Mouse (Mus musculus) liver, embryonic 13.5 days (tissue): ENCODE results near the gene Ccdc81. TPM values are rescaled to one million over a fixed set of nuclear protein-coding genes. Genes with fewer than 3 reads are reported as not detected.

ENCODE experiments used
- ATAC-seq: fragments of 200-750 bp; cut with Nextera tagmentation; 2 replicates; pipeline ENCODE4 v1.8.0; 2017; ENCODE audit warnings: low read depth, mild to moderate bottlenecking, moderate number of reproducible peaks, moderate library complexity
- DNase-seq: peaks from one replicate; pipeline ENCODE4 v3.0.0; 2022
- H3K27ac ChIP-seq: fragments of 300-500 bp; sonication (generic); 2 replicates; pipeline ENCODE4 v1.5.1; 2015; ENCODE audit warnings: moderate library complexity, mild to moderate bottlenecking, inconsistent platforms
- H3K27me3 ChIP-seq: fragments of 300-500 bp; sonication (generic); 2 replicates; pipeline ENCODE4 v1.6.1; 2015; ENCODE audit warnings: mild to moderate bottlenecking, inconsistent platforms
- H3K36me3 ChIP-seq: fragments of 300-500 bp; sonication (generic); 2 replicates; pipeline ENCODE4 v1.6.1; 2015; ENCODE audit warnings: mild to moderate bottlenecking, inconsistent platforms
- H3K4me1 ChIP-seq: fragments of 300-500 bp; sonication (generic); replicated peaks from 2 replicates; pipeline ENCODE4 v1.6.1; 2015; ENCODE audit warnings: inconsistent platforms
- H3K4me2 ChIP-seq: fragments of 300-500 bp; sonication (generic); 2 replicates; pipeline ENCODE4 v1.6.1; 2015; ENCODE audit warnings: inconsistent platforms, mild to moderate bottlenecking, moderate library complexity
- H3K4me3 ChIP-seq: fragments of 300-500 bp; sonication (generic); replicated peaks from 2 replicates; pipeline ENCODE4 v1.5.1; 2015; ENCODE audit warnings: mild to moderate bottlenecking, inconsistent platforms
- H3K9ac ChIP-seq: fragments of 300-500 bp; sonication (generic); 2 replicates; pipeline ENCODE4 v1.6.1; 2015; ENCODE audit warnings: mild to moderate bottlenecking, inconsistent platforms
- H3K9me3 ChIP-seq: fragments of 300-500 bp; sonication (generic); replicated peaks from 2 replicates; pipeline ENCODE4 v1.6.1; 2016; ENCODE audit warnings: inconsistent platforms
- WGBS: fragments of 180-500 bp; shearing (Covaris S2); methylation state at CpG from one replicate; pipeline ENCODE4 v1.1.7; 2015; ENCODE audit not compliant: insufficient replicate concordance; 5-methylcytosine and 5-hydroxymethylcytosine counted together
- polyA plus RNA-seq: library from polyadenylated mRNA; unstranded; fragments of >200 nt; fragmentation: Nextera tagmentation; extraction: Ambion mirVana; gene quantifications from 2 replicates; pipeline ENCODE4 v1.2.1, GENCODE M21; 2015

Gene Ccdc81
- polyA plus RNA-seq, result not detected in 2 replicates

- H3K9me3 ChIP-seq, result no peaks in the 10 kb centered on the region
- no peak for ATAC-seq
- H3K4me3 ChIP-seq, result no peak within 1 kb of the TSS
- H3K36me3 ChIP-seq, result no peaks in the 10 kb centered on the region
- H3K27me3 ChIP-seq, result no peaks in the 10 kb centered on the region
- no peak within 1 kb of the TSS for H3K27ac ChIP-seq
- WGBS, result 52% methylated on average over 22 of the region's 22 CpGs
- no peak for DNase-seq
- no peak within 1 kb of the TSS for H3K4me2 ChIP-seq
- no peak within 1 kb of the TSS for H3K9ac ChIP-seq
- peaks cover 9% of the 10 kb centered on the region; the same call in 1 of the 2 replicates for H3K4me1 ChIP-seq
Observed at GRCm38 (mm10) chr7:89903442-89904343, at the start of gene Ccdc81. TSS of gene Ccdc81 (minus strand) at chr7:89903629.

- Histone ChIP-seq H3K4me1 (0 out of 2 replicates have a peak, but pooled peaks cover 3% of the 10 kb centered on the region), H3K4me2 (no peak overlapping the region), H3K27ac (no peak overlapping the region), H3K36me3 (peaks cover 10% of the 10 kb centered on the region; the same call in 1 of the 2 replicates), H3K4me3 (no peak overlapping the region), H3K9ac (no peak overlapping the region), H3K27me3 (no peaks in the 10 kb centered on the region), H3K9me3 (no peaks in the 10 kb centered on the region)
- whole genome bisulfite sequencing, result 42% methylated on average over 4 of the region's 4 CpGs
- DNase-seq, result no peak
- no peak for ATAC-seq
Observed at GRCm38 (mm10) chr7:89949403-89949802, 46.0 kb upstream of the Ccdc81 start.

GRCm38 (mm10) chr7:89948026-89948425, 44.6 kb upstream of the Ccdc81 start:
- no peak overlapping the region for H3K4me3 ChIP-seq
- H3K36me3 ChIP-seq, result no peaks in the 10 kb centered on the region
- H3K9ac ChIP-seq, result no peak overlapping the region
- no peaks in the 10 kb centered on the region for H3K9me3 ChIP-seq
- no peak overlapping the region for H3K4me2 ChIP-seq
- DNase-seq, result no peak
- 0 out of 2 replicates have a peak, but pooled peaks cover 3% of the 10 kb centered on the region for H3K4me1 ChIP-seq
- H3K27ac ChIP-seq, result no peak overlapping the region
- WGBS, result 74% methylated on average over 7 of the region's 7 CpGs
- no peaks in the 10 kb centered on the region for H3K27me3 ChIP-seq
- no peak for ATAC-seq

DNA sequence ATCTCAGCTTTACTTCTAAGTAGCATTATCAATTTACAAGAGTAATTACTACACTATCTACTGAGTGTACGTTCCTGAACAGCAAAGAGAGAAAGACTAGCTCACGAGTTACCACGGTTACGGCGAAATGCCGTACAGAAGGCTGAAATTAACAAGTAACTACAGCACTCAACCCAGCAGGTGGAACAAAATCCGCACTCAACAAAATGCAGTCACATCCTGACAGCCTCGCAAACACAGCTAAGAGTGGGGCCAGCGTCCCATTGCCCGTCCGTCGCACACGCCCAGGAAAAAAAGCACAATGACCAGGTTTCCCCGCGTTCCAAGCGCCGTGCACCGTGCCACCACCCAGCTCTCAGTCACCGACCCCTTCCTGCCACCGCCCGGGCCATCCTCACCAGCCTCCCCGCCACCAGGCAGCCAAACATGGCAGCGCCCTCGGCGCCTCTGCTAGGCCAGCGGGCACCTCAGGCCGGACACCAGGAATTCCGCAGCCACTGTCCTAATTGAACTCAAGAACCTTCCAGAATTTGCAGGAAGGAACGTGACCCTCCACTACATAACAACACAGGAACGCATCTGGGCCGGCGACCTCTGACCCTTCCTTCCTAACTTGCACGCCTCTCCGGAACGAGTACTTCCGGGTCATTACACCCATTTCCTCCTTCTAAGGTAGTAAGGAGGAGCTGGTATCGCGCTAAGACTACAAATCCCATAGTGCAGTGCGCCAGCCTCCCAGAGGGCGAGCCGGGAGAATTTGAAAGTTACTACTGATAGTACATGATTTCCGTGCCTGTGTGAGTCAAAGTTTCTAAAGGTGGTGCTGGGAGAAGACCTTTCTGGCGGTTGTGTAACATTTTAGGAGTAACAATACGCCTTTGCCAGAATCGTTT, 37.4 kb upstream of the Ccdc81 start, which contains the start of gene Hikeshi:
Gene Hikeshi, minus strand, starts transcription at position 634 of the 893 bp plus-strand sequence.
- WGBS, result under 1% methylated on average over 45 of the region's 45 CpGs

DNA sequence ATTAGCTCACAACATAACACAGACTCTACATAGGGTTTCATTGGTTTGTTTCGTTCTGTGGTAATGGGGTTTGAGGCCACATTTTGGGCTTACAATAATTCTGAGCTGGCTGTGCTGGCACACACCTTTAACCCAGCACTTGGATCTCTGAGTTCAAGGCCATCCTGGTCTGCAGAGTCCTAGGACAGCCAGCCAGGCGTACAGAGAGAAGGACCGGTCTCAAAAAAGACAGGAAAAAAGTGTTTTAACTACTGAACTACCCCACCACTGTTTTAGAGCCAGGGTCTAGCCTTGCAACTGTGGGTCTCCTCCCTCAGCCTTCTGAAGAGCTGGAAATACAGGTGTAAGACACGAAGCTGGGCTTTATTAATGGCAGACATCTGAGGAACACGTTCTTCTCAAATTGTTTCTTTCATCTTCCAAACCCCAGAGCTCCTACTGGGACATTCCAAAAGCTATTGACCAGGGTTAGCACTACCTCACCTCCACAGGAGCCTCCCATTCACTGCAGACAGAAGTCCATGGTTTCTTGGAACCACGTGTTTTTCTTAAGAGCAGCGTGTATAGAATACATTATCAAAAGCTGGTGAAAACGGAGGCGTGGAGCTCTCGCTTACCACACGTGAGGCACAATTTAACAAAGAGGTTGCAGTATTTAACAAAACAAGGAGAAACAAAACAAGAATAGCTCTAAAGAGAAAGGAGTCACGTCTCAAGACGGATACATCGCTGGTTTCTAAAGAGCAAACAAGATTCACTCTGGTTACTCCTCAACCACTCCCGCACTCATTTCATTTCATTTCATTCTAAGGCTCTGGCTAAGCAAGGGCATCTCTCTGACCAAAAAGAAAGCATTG, 36.3 kb upstream of the Ccdc81 start:
- WGBS, result 49% methylated on average over 15 of the region's 15 CpGs
- DNase-seq, result no peak

More for the DNA sequence above, 37.4 kb upstream of the Ccdc81 start, which contains the start of gene Hikeshi:
- Histone ChIP-seq H3K4me3 (peak within 1 kb of the TSS; percentile 92), H3K27me3 (no peaks in the 10 kb centered on the region), H3K36me3 (no peaks in the 10 kb centered on the region), H3K9ac (peak within 1 kb of the TSS; percentile 85), H3K27ac (peak within 1 kb of the TSS; percentile 79), H3K4me1 (peaks cover 19% of the 10 kb centered on the region), H3K4me2 (peak within 1 kb of the TSS; percentile 77), H3K9me3 (no peaks in the 10 kb centered on the region)
- ATAC-seq (peak; percentile 99), DNase-seq (peak; percentile 94)

GRCm38 (mm10) chr7:89923441-89924180, 20.2 kb upstream of the Ccdc81 start:
- H3K36me3 ChIP-seq, result peaks cover 22% of the 10 kb centered on the region
- H3K4me1 ChIP-seq, result no peaks in the 10 kb centered on the region
- H3K9me3 ChIP-seq, result no peaks in the 10 kb centered on the region
- 91% methylated on average over 15 of the region's 15 CpGs for WGBS
- H3K27ac ChIP-seq, result no peak overlapping the region
- no peak overlapping the region for H3K4me2 ChIP-seq
- no peak overlapping the region for H3K9ac ChIP-seq
- ATAC-seq (no peak), DNase-seq (no peak)
- no peaks in the 10 kb centered on the region for H3K27me3 ChIP-seq
- H3K4me3 ChIP-seq, result no peak overlapping the region

More for the DNA sequence above, 36.3 kb upstream of the Ccdc81 start:
- peak overlapping the region; percentile 92 for H3K4me3 ChIP-seq
- H3K4me1 ChIP-seq, result peaks cover 19% of the 10 kb centered on the region
- no peaks in the 10 kb centered on the region for H3K27me3 ChIP-seq
- no peak for ATAC-seq
- H3K36me3 ChIP-seq, result peaks cover 1% of the 10 kb centered on the region; the same call in 1 of the 2 replicates
- peak overlapping the region; percentile 77 for H3K4me2 ChIP-seq
- H3K9me3 ChIP-seq, result no peaks in the 10 kb centered on the region
- H3K27ac ChIP-seq, result no peak overlapping the region
- H3K9ac ChIP-seq, result peak overlapping the region; percentile 85

GRCm38 (mm10) chr7:89917776-89918175, 14.3 kb upstream of the Ccdc81 start:
- Histone ChIP-seq H3K4me2 (no peak overlapping the region), H3K27ac (no peak overlapping the region), H3K4me3 (no peak overlapping the region), H3K36me3 (peaks cover 19% of the 10 kb centered on the region), H3K27me3 (no peaks in the 10 kb centered on the region), H3K9me3 (no peaks in the 10 kb centered on the region), H3K4me1 (no peaks in the 10 kb centered on the region), H3K9ac (no peak overlapping the region)
- no peak for DNase-seq
- 86% methylated on average over 4 of the region's 4 CpGs for WGBS
- ATAC-seq, result no peak

- 87% methylated on average over 5 of the region's 5 CpGs for WGBS
- Histone ChIP-seq H3K9ac (no peak overlapping the region), H3K27me3 (no peaks in the 10 kb centered on the region), H3K4me1 (no peaks in the 10 kb centered on the region), H3K4me3 (no peak overlapping the region), H3K4me2 (no peak overlapping the region), H3K27ac (no peak overlapping the region), H3K9me3 (no peaks in the 10 kb centered on the region), H3K36me3 (peaks cover 19% of the 10 kb centered on the region)
- ATAC-seq (no peak), DNase-seq (no peak)
Observed at GRCm38 (mm10) chr7:89916711-89917110, 13.3 kb upstream of the Ccdc81 start.

DNA sequence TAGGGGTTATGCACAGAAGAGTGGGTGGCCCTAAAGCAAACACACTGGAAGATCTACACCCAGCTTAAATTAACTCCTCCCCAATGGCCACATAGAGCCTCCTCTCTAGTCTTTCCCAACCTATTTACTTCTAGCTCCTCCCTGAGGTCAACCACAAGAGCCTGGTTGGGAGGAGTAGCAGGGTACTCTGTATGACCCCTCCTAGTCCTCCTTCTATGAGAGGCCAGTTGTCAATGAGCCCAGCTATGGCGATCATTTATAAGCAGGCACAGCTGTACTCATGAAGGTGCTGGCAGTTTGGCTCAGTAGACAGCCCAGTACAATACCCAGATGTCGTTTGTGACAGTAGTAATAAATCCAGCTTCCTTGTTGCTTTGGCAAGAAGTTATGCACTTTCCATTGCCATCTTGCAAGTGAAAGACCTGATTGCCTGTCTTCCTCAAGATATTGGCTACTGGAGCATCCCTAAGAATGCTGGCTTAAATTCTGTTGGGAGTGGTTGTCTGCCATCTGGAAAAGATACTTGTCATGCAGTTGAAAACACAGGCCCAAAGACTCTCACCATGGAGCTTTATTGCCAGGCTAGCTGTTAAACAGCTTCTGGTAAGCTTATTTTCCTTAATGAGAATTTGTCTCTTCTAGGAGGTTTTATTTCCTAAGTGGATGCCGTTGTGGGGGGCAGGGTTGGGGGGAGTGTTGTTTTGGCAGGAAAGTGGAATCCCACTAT, 10.2 kb upstream of the Ccdc81 start:
- ATAC-seq (no peak), DNase-seq (no peak)
- WGBS, result 65% methylated on average over 3 of the region's 3 CpGs
- Histone ChIP-seq H3K4me3 (no peak overlapping the region), H3K27me3 (no peaks in the 10 kb centered on the region), H3K9ac (no peak overlapping the region), H3K9me3 (no peaks in the 10 kb centered on the region), H3K4me2 (no peak overlapping the region), H3K4me1 (no peaks in the 10 kb centered on the region), H3K27ac (no peak overlapping the region), H3K36me3 (0 out of 2 replicates have a peak, but pooled peaks cover 11% of the 10 kb centered on the region)
